Comparison of ENCODE assay signal across 8 mouse cellular contexts in the genomic region with DNA sequence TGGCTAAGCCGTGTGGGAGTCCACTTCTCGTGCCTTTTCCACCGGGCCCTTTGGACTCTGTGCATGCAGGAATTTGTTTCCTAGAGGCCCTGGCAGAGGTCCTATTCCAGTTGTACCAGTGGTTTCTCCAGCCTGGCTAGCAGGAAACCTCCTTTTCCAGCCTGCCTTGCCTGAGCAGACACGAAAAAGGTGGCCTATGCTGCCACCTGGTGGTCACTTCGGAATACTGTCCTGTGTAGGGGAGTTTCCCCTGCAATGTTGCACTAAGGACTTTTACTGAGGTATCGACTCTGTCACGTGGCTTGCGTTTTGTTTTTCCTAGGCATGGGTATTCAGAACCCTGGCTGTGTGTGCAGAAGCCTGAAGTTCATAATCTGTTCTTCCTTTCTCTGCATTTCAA. TPM values are rescaled to one million over a fixed set of nuclear protein-coding genes. Genes with fewer than 3 reads are reported as not detected.
A peak's percentile ranks its signal among the peaks of the same experiment; 100 is the strongest.
DNase-seq lines count a peak whose midpoint lies in the region; ATAC-seq and TF ChIP-seq lines count a peak whose summit lies in the region.

No protein-coding gene starts in this region.

- DNase-seq in adipocyte (ENCODE audit: low spot score) = peak; percentile 96
- DNase-seq in gastrocnemius, postnatal 10 days = peak; percentile 87
- peak; percentile 87 for DNase-seq in induced T-regulatory cell, adult 2 months (ENCODE audit: low read depth)
- peak; percentile 64 to 82 for DNase-seq in left cerebral cortex, adult 8-10 months (ENCODE audit: low spot score in 2 of 2)
- DNase-seq in right cerebral cortex, postnatal 10 days (ENCODE audit: low spot score in 2 of 2) = peak; percentile 88 to 92
- peak; percentile 75 to 87 for DNase-seq in urinary bladder, postnatal 4 days (ENCODE audit: low spot score in 2 of 2)

- no peak for TF ChIP-seq POLR2A in cortical plate, adult 2 months (IDR thresholded peaks at IDR 0.05; ENCODE audit: extremely low read depth, insufficient read depth, low read length)

- H3K4me3 ChIP-seq in cortical plate, adult 2 months (ENCODE audit: insufficient read depth, low read length) = no peak overlapping the region

- H3K4me1 ChIP-seq in cortical plate, adult 2 months (ENCODE audit: control insufficient read depth, insufficient read depth, low read length) = no peaks in the 10 kb centered on the region

- H3K27ac ChIP-seq in cortical plate, adult 2 months (ENCODE audit: insufficient read depth, low read length) = no peak overlapping the region

- TF ChIP-seq CTCF in cortical plate, adult 2 months (IDR thresholded peaks at IDR 0.05; ENCODE audit: extremely low read depth, insufficient read depth, low read length) = peak; percentile 95

- peak; percentile 58 for ATAC-seq in megakaryocyte progenitor cell, adult 5-6 weeks (replicated peaks; ENCODE audit: poor library complexity)

RNA-seq across cellular contexts. Expression of gene Ptgs1, which starts 16.2 kb away (rescaled TPM):
- 15.4 and 16.6 TPM in 2 replicates for polyA plus RNA-seq in cortical plate, adult 2 months (2012; rRNA removed)
- total RNA-seq in gastrocnemius, postnatal 10 days (2021) = 1 to 10 TPM; 3.9 to 5.6 TPM
- total RNA-seq in left cerebral cortex, adult 8-10 months (2022) = 10 to 100 TPM; 23.9 to 31.0 (median 27.8) TPM
- total RNA-seq in megakaryocyte progenitor cell, adult 5-6 weeks (2015) = 32.0 and 36.6 TPM in 2 replicates
- total RNA-seq in megakaryocyte progenitor cell, adult 5-6 weeks (2017) = 40.4 and 40.5 TPM in 2 replicates
